Mouse (Mus musculus) ES-E14 (cell line): ENCODE measurements around the gene Slc6a19.

Source experiments
- ZC3H11A ChIP-seq: IDR thresholded peaks from 2 replicates; pipeline ENCODE4 v1.6.1; 2012; ENCODE audit warnings: low read depth, mild to moderate bottlenecking, inconsistent platforms, low read length, borderline replicate concordance
- ZNF384 ChIP-seq: IDR thresholded peaks from 2 replicates; pipeline ENCODE4 v1.6.1; 2012; ENCODE audit warnings: low read depth, low read length, inconsistent platforms

- TF ChIP-seq ZNF384 (no peak), ZC3H11A (peak; percentile 69; the same call in 1 of the 2 replicates)
Observed at GRCm38 (mm10) chr13:73723081-73723668, 18.5 kb upstream of the Slc6a19 start.
